Mouse (Mus musculus) spleen, adult 2 months (tissue): ENCODE data around the gene Polr2j.

Experiments
- CTCF ChIP-seq: fragments of 200-500 bp; IDR thresholded peaks from 2 replicates; pipeline ENCODE4 v1.5.1; 2011; ENCODE audit warnings: mild to moderate bottlenecking, inconsistent platforms; ENCODE audit not compliant: insufficient read depth, insufficient read length, insufficient replicate concordance; ENCODE audit errors: extremely low read depth
- POLR2A ChIP-seq: fragments of 200-500 bp; IDR thresholded peaks from 2 replicates; pipeline ENCODE4 v1.6.1; 2011; ENCODE audit warnings: low read depth, low read length, inconsistent platforms

GRCm38 (mm10) chr5:136095089-136095488 is 21.3 kb upstream of the Polr2j start:
- TF ChIP-seq CTCF, result no peak
- no peak for TF ChIP-seq POLR2A
